Mouse (Mus musculus) embryonic fibroblast, embryonic 13.5 days (primary cell): ENCODE results near the gene Ubtf.

Source experiments
- CTCF ChIP-seq: IDR thresholded peaks from 2 replicates; pipeline ENCODE4 v1.5.1; 2011; ENCODE audit warnings: mild to moderate bottlenecking, control low read depth, low read length, moderate library complexity, borderline replicate concordance; ENCODE audit not compliant: insufficient read depth
- POLR2A ChIP-seq: IDR thresholded peaks from 2 replicates; pipeline ENCODE4 v1.6.1; 2011; ENCODE audit warnings: low read depth, mild to moderate bottlenecking, control low read depth, low read length, moderate library complexity

- no peak for TF ChIP-seq CTCF
- TF ChIP-seq POLR2A: no peak
Observed at GRCm38 (mm10) chr11:102331806-102332205, 12.3 kb upstream of the Ubtf start.
